Mouse (Mus musculus): ENCODE results near the gene Frmd8. TPM values are rescaled to one million over a fixed set of nuclear protein-coding genes. Genes with fewer than 3 reads are reported as not detected.

Frmd8 gene
- 10 to 100 TPM; 19.8 to 20.1 TPM for total RNA-seq (2021)
- long read RNA-seq, experiment 1, full-length matches to known transcripts, result 32 of 43 reads
- long read RNA-seq, experiment 1, partial matches to known transcripts, result 7 of 43 reads
- long read RNA-seq, experiment 1, other reads (novel, unspliced or antisense), result 4 of 43 reads
- long read RNA-seq, experiment 2, full-length matches to known transcripts, result 29 of 51 reads
- long read RNA-seq, experiment 2, partial matches to known transcripts, result 6 of 51 reads
- long read RNA-seq, experiment 2, other reads (novel, unspliced or antisense), result 16 of 51 reads

DNA sequence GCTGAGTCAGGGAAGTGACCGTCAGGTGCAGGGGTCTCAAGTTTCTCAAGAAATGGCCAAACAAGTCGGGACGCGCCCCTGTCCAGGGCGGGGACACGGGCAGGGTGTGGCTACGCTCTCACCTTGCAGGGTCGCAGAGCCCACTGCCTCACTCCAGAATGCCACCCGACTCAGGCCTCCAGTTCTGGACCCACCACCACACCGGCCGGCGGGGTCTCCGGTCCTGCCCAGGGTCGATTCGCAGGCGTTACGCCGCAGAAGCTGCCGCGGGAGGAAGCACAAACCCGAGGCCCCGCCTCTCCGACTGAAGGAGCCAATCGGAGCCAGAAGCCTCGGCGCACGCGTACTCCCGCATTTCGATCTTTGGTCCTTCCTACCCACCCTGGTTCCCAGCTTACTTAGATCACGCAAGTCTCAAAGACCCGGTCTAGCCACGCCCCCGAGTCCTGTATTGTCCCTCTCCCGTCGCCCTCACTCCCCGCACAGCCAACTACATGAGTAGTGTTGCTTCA is at the start of gene Frmd8:
Gene Frmd8 (minus strand): TSS at position 306 of the 512 bp plus-strand sequence.
- peak; percentile 89 to 95 for DNase-seq (ENCODE audit: low spot score in 2 of 2)

GRCm38 (mm10) chr19:5924713-5925093 is 49.6 kb upstream of the Frmd8 start, which contains the start of gene Cdc42ep2:
Cdc42ep2 (minus strand) TSS chr19:5924816.
- DNase-seq (ENCODE audit: low spot score in 2 of 2), result peak; percentile 75 to 89

DNA sequence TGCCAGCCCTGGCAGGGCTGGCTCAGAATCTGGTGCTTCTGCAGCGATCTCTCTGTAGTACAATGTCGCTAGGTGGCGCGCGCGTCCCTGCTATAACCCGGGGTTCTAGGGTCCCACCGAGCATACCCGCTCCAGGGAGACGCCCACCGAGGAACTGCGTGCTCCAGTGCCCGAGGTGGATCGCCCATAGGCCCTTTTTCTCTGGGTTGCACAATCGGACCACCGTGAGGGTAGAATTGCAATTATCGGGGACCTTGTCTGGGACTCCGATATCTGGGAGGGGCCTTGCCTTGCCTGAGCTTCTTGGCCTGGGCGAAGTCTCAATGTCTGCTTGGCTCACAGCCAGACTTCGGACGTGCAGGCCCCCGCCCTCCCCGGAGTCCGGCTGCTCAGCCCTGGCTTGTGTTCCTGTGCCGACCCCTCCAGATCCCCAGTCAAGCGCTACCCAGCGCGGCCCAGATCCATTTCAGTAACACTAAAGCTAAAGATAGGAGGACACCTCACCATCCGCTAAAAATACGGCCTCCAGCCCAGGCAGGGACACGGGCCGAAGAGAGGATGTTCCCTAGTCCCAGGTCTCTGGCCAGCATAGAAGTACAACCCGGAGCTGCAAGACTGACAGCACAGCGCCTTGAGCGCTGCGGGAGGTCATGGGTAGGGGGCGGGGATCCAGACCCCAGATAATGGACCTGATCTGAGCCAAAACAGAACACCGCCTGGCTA is 49.1 kb upstream of the Frmd8 start:
- DNase-seq (ENCODE audit: low spot score in 2 of 2), result peak; percentile 87 to 92

- DNase-seq (ENCODE audit: low spot score in 2 of 2), result no peak
Observed at GRCm38 (mm10) chr19:5922963-5923362, 47.9 kb upstream of the Frmd8 start.

DNA sequence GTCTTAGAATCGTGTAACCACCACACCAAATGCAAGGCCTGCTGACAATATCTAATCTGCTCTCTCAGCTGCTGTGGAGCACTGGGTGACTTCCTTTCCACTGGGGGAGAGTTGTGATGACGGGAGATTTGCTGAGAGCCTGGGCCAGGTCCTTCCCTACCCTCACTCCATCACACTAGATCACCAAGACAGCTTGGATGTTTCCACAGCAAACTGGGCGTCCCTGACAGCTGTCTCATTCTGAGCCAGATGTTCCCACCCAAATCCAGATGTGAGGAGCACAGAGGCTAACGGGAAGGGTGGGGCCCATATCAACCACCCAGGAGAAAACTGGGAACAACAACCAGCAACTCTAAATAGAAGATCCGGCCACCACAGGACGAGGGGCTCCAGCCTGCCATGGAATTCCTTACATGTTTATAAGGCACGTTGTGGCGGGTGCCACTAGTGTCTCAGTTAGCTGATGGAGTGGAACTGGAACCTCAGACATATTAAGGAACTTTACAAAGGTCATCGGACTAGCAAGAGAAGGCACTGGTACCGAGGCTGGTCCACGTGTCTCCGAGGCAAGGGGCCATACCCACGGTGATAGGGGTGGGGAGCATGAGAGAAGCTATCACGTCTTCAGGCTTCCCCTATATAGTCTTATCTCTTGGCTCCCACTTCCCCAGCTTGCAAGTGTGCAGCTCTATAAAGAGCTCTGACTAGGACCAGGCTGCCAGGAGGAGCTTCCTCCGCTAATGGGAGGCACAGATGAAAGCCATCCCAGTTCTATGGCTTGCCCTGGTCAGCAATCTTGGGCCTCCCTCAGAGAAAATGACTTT is 47.3 kb upstream of the Frmd8 start:
- no peak for DNase-seq (ENCODE audit: low spot score in 2 of 2)

DNA sequence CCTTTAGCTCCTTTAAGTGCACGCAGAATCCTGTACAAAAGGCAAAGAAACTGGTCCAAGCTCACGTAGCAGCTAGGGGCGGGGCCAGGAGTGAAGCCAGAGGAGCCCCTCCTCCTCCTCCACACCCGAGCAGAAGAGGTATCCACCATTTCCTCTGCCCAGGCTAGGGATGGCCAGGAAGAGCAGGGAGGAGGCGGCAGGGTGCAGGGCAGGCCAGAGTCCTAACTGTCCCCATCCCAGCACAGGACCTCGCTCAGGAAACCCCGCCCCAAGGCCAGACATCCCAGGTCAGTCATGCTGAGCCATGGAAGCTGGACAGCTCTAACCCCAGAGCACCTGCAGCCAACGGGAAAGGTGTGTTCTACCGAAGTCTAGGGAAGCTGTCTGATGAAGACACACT is 46.6 kb upstream of the Frmd8 start:
- DNase-seq (ENCODE audit: low spot score in 2 of 2), result no peak

DNA sequence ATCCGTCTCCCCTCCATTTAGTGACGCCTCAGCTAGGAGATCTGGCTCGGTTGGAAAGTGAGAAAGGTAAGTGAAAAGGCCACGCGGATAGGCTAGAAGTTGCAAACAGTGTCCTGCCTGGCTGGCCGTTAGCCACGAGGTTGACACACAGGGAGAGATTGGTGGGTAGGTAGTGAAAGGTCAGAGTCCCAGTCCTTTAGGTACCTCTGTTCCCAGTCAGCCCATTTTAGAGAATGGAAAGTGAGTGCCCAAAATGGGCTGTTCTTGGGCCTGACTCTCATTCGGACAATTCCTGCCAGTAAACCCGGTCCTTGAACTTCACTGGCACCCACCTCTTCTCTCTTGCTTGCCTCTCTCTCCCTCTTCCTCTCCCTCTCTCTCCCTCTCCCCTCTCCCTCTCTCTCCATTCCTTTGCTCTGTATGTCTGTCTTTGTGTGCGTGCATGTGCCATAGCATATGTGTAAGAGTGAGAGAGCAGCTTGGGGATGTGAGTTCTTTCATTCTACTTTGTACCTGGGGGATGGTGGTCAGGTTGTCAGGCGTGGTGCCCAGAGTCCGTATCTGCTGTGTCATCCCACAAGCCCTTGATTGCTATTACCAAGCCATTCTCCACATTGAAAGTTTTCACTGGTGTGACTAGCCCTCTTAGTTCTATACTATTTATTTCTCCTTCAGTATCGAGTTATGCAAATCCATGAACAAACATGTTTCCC is 38.1 kb upstream of the Frmd8 start, which contains the start of gene Dpf2:
Gene Dpf2 (minus strand): TSS at position 4 of the 713 bp plus-strand sequence.
- no peak for DNase-seq (ENCODE audit: low spot score in 2 of 2)

DNA sequence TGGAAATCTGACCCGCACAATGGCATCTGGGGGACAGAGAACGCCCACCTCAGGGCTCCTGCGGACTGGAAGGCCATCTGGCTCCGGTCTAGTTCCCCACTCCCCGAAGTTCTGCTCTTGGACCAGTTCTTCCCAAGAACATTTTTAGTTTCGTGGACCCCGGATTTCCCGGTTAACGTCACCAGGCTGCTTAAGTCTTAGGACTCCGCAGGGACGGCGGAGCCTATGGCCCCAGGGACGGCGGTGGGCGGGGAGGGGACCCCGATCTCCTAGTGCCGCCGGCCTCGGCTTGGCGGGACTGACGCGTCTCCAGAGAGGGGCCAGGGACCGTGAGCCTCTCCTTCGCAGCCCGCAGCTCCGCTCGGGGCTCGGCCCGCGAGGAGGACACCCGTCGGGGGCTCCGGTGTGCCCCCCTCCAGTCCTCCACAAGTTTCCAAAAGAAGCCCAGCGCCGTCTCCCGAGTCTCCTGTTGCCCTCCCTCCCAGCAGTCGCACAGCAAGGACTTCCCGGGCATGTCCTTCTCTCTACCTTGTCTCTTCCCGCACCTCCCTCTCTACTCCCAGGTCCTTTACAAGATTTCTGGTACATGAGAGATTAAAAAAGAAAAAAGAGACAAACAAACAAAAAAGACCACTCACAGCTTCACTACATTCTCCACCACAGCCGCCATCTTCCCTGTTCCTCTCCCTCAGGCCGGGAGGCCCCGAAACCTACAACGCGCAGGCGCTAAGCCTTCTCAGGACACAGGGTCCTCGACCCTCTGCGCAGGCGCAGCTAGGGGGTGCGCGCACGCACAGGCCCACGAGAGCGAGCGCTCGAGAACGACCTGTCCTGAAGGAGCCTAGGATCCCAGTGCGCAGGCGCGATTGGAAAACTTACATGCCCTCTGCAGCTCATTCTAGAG is 37.3 kb upstream of the Frmd8 start:
- DNase-seq (ENCODE audit: low spot score in 2 of 2), result peak; percentile 98 to 100

GRCm38 (mm10) chr19:5911430-5912102 is 36.5 kb upstream of the Frmd8 start:
- no peak for DNase-seq (ENCODE audit: low spot score in 2 of 2)

GRCm38 (mm10) chr19:5910221-5910620 is 35.1 kb upstream of the Frmd8 start:
- DNase-seq (ENCODE audit: low spot score in 2 of 2), result no peak

- no peak for DNase-seq (ENCODE audit: low spot score in 2 of 2)
Observed at GRCm38 (mm10) chr19:5907275-5907674, 32.2 kb upstream of the Frmd8 start.

DNA sequence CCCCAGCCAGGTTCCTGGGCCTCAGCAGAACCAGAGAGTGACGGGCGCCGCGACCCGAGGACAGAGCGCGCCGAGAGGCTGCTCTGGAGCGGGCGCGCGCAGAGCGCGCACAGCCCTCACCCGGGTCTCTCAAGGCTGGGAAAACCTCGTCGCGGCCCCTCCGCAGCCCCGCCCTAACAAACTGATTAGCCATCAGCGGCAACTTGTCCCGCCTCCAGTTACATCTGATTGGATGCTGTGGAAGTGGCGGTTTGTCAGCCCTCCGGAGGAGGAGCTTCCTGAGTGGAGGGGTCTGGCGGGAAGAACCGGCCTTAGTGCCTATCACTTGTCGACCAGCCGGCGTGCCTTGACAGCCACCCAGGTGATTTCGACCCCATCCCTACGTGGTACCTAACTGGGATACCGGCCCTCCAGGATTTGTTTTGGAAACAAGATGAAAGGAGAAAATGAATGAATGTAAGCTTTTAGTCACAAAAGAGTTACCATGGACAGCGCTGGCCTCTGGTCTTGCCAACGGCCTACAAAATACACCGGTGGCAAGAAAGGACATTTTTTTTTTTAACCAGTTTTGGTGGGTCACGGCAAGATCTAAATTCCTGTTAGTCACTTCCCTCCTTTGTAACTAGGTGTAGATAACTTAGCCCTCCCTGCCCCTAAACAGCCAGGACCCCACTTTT is 19.1 kb upstream of the Frmd8 start, which contains the start of gene Tigd3:
Gene Tigd3 (minus strand): TSS at position 148 of the 677 bp plus-strand sequence.
- peak; percentile 94 to 97 for DNase-seq (ENCODE audit: low spot score in 2 of 2)

- no peak for DNase-seq (ENCODE audit: low spot score in 2 of 2)
Observed at GRCm38 (mm10) chr19:5893282-5894001, 18.4 kb upstream of the Frmd8 start.

DNA sequence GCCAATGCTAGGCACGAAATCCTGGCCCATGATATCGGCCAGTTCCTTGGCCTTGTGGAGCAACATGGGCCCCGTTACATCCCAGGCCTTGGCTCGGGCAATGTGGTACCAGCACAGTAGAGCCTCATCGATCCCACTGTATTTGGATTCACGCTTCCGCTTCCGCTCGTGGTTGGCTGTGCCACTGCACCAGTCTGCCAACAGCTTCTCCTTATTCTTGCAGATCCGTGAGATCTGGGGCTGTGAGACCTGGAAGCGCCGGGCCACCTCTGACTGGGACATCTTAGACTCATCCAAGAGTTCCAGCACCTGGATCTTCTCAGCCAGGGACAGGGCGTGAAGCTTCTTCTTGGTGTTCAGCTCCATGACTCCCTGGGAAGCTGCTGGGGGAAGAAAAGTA is 17.7 kb upstream of the Frmd8 start:
- no peak for DNase-seq (ENCODE audit: low spot score in 2 of 2)

DNA sequence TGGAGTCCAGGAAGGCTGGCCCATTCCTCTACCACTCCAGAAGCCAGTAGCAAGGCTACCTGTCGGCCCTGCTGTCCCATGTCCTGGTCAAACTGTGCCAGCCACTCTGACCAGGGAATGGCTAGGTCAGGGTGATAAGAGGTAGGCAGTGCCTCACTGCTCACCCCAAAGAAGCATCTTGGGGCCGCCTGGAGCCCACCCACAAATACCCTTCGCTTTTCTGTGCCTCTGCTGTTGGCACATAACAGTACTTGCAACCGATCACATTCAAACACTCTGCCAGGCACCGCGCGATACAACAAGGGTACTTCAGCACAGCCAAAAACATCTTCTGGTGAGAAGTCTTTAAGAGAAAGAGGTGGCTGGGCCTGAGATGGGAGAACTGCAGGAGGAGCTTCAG is 17.2 kb upstream of the Frmd8 start:
- DNase-seq (ENCODE audit: low spot score in 2 of 2), result no peak

DNA sequence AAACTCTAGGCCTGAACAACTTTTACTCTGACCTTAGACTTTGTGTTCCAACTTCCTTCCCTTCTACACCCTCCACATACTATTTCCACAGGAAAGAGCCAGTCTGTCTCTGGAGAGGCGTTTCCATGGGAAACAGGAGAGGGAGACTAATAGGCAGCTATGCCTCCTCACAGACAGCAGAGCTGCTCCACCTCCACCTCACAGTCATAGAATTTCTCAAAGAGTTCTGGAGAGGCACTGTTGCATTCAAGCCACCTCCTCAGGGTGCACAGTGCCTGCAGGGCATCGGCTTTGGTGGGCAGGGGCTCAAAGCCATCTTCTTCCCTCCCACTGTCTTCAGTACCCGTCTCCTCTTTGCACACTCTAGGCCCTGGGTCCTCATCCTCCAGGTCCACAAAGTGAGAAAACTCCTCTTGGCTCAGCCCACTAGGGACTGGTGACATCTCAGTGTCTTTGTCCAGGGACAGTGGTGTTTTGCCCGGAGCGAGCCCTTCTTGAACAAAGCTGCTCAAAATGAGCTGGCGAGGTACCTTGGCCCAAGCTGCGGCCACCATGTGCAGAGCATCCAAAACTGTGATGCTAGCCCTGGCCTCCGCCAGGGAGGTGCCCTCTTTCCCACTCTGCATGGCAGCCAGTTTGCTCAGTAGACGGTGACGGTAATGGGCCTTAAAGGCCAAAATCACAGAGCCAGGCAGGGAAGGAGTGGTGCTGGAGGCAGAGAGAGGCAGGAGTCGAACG is 16.6 kb upstream of the Frmd8 start:
- DNase-seq (ENCODE audit: low spot score in 2 of 2), result no peak

- DNase-seq (ENCODE audit: low spot score in 2 of 2), result no peak
Observed at GRCm38 (mm10) chr19:5889211-5889610, 14.1 kb upstream of the Frmd8 start.

Measured in layer of hippocampus, postnatal 14 days (tissue).